Mouse (Mus musculus) intestine, embryonic 16.5 days (tissue): ENCODE measurements around the gene Irf4. TPM values are rescaled to one million over a fixed set of nuclear protein-coding genes. Genes with fewer than 3 reads are reported as not detected.

Source experiments
- ATAC-seq: fragments of 200-750 bp; cut with Nextera tagmentation; 2 replicates; pipeline ENCODE4 v1.8.0; 2017; ENCODE audit warnings: moderate TSS enrichment, moderate library complexity
- H3K27ac ChIP-seq: fragments of 300-500 bp; sonication (generic); 2 replicates; pipeline ENCODE4 v1.5.1; 2014; ENCODE audit warnings: mild to moderate bottlenecking, low read length
- H3K27me3 ChIP-seq: fragments of 300-500 bp; sonication (generic); replicated peaks from 2 replicates; pipeline ENCODE4 v1.6.1; 2014; ENCODE audit warnings: low read length, control low read depth, mixed read lengths; ENCODE audit not compliant: control insufficient read depth, insufficient read depth
- H3K36me3 ChIP-seq: fragments of 300-500 bp; sonication (generic); 2 replicates; pipeline ENCODE4 v1.6.1; 2014; ENCODE audit warnings: low read length, control low read depth; ENCODE audit not compliant: control insufficient read depth, insufficient read depth
- H3K4me1 ChIP-seq: fragments of 300-500 bp; sonication (generic); 2 replicates; pipeline ENCODE4 v1.6.1; 2014; ENCODE audit warnings: low read length, control low read depth, mixed read lengths; ENCODE audit not compliant: control insufficient read depth, insufficient read depth
- H3K4me2 ChIP-seq: fragments of 300-500 bp; sonication (generic); 2 replicates; pipeline ENCODE4 v1.6.1; 2014; ENCODE audit warnings: low read depth, low read length, control low read depth
- H3K4me3 ChIP-seq: fragments of 300-500 bp; sonication (generic); 2 replicates; pipeline ENCODE4 v1.5.1; 2014; ENCODE audit warnings: mild to moderate bottlenecking, low read length
- H3K9ac ChIP-seq: fragments of 300-500 bp; sonication (generic); 2 replicates; pipeline ENCODE4 v1.6.1; 2014; ENCODE audit warnings: low read depth, low read length
- H3K9me3 ChIP-seq: fragments of 300-500 bp; sonication (generic); 2 replicates; pipeline ENCODE4 v1.6.1; 2016; ENCODE audit warnings: low read length, control low read depth; ENCODE audit not compliant: control insufficient read depth
- WGBS: fragments of 180-500 bp; shearing (Covaris S2); extraction: QIAGEN DNeasy Blood & Tissue Kit; methylation state at CpG from one replicate; pipeline ENCODE4 v1.1.7; 2014; 5-methylcytosine and 5-hydroxymethylcytosine counted together
- polyA plus RNA-seq: library from polyadenylated mRNA; unstranded; fragments of >200 nt; fragmentation: Nextera tagmentation; extraction: Ambion mirVana; gene quantifications from 2 replicates; pipeline ENCODE4 v1.2.1, GENCODE M21; 2015

The Irf4 gene
- polyA plus RNA-seq, 1 experiment from 2014 or later: 0.09 TPM

DNA sequence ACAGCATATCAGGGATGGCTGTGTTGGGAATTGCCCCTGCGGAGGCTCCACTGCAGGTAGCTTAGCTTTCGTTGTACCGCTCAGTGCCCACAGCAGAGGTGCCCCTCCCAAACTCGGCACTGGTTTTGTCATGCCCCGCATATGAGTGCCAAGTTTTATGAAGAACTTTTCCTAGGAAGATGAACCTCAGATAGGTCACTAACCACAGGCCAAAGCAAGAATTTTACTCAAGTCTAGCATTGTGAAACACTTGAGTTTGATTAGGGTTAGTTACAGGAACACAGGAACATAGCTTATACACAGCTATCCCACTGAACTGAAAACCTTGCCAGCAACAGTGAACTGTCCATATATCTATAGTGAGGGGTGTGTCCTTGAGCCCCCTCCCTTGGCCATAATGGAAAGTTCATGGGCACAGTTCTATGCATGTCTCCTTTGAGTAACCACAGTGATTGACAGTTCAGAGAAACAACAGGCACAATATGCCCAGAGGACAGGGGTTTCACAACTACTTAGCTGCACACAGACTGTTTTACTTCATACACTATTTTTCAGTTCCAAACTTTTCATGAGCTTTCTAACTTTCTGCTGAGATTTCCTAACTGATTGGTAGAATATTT lies 53.4 kb downstream of the Irf4 start:
- H3K4me3 ChIP-seq: no peak overlapping the region
- no peak overlapping the region for H3K27ac ChIP-seq
- no peaks in the 10 kb centered on the region for H3K36me3 ChIP-seq
- no peaks in the 10 kb centered on the region for H3K27me3 ChIP-seq
- H3K4me1 ChIP-seq: no peaks in the 10 kb centered on the region
- no peak overlapping the region for H3K4me2 ChIP-seq
- WGBS: 92% methylated on average over 5 of the region's 5 CpGs
- no peak for ATAC-seq
- no peak overlapping the region for H3K9ac ChIP-seq
- no peaks in the 10 kb centered on the region for H3K9me3 ChIP-seq

DNA sequence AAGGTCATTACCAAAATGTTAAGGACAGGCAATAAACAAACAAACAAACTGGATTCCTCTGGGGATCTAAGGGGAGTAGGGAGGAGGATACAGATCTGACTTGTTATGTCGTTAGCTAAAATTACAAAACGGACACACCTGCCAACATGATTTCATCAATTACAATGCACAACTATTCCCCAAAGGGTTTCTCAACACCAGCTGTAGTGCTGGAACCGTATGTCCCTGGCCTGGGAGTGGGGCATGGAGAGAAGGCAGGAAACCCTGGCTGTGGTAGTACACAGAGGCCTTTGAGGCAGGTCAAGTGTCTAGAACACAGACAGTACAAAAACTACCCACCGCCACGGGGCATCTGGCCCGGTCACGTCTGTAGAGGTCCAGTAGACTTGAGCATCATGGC lies 60.2 kb downstream of the Irf4 start:
- no peak for ATAC-seq
- Histone ChIP-seq H3K27me3 (no peaks in the 10 kb centered on the region), H3K4me1 (no peaks in the 10 kb centered on the region), H3K4me2 (no peak overlapping the region), H3K4me3 (no peak overlapping the region), H3K9me3 (no peaks in the 10 kb centered on the region), H3K9ac (no peak overlapping the region), H3K36me3 (no peaks in the 10 kb centered on the region), H3K27ac (no peak overlapping the region)
- 88% methylated on average over 7 of the region's 7 CpGs for WGBS

DNA sequence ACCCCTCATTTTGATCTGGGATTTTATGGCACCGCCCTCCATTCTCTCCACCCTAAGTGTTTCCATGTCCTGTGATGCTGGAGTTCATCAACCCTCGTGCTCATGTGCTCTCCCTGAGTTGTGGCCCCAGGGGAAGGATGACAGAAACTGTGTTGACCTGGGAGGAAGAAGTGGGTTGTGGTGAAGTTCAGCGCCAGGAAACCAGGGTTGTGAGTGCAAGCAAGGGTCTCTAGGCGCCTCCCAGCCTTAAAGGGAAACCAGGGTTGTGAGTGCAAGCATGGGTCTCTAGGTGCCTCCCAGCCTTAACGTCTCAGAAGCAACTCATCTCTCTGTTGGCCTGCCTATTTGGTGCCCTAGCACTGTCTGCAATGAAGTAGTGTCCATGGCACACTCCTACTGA lies 64.4 kb downstream of the Irf4 start:
- Histone ChIP-seq H3K27me3 (no peaks in the 10 kb centered on the region), H3K9me3 (no peaks in the 10 kb centered on the region), H3K9ac (no peak overlapping the region), H3K4me1 (no peaks in the 10 kb centered on the region), H3K27ac (no peak overlapping the region), H3K4me2 (no peak overlapping the region), H3K4me3 (no peak overlapping the region), H3K36me3 (no peaks in the 10 kb centered on the region)
- ATAC-seq: no peak
- 84% methylated on average over 5 of the region's 5 CpGs for WGBS

DNA sequence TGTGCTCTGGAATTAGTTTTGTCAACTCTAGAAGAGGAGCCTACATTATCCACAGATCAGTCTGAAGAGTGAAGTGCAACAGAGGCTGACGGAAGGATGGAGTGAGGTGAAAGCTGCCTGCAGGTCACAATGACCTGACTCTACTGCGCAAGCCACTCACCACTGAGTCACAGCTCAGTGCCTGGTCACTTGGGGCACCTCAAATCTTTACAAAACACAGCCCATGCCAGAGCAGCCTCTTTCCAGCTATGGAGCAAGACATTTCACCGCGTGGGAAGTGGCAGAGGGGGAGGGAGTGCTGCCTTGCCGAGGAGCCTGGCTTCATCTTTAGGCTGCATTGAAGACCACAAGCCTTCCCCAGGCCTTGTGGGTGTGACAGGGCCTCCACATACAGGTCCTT lies 65.2 kb downstream of the Irf4 start:
- Histone ChIP-seq H3K36me3 (no peaks in the 10 kb centered on the region), H3K9me3 (no peaks in the 10 kb centered on the region), H3K4me2 (no peak overlapping the region), H3K4me1 (no peaks in the 10 kb centered on the region), H3K27ac (no peak overlapping the region), H3K4me3 (no peak overlapping the region), H3K9ac (no peak overlapping the region), H3K27me3 (no peaks in the 10 kb centered on the region)
- no peak for ATAC-seq
- 86% methylated on average over 5 of the region's 5 CpGs for WGBS

Other genes starting within 250 kb of the Irf4 start
- 434 and 446 TPM in 2 replicates for gene Uqcrfs1, start 203.9 kb upstream of the Irf4 start, polyA plus RNA-seq
- gene Dusp22, start 89.2 kb upstream of the Irf4 start, polyA plus RNA-seq: 11.7 and 12.9 TPM in 2 replicates
- gene Hus1b, start 198.5 kb downstream of the Irf4 start, polyA plus RNA-seq: 0.11 TPM in 1 of 2 replicates, not detected in the other
- gene Exoc2, start 224.9 kb downstream of the Irf4 start, polyA plus RNA-seq: 21.4 and 22.1 TPM in 2 replicates
- gene Gm5447, start 225.0 kb downstream of the Irf4 start, polyA plus RNA-seq: 0.20 TPM in 1 of 2 replicates, not detected in the other